Mouse (Mus musculus): ENCODE measurements around the gene Scn8a. TPM values are rescaled to one million over a fixed set of nuclear protein-coding genes. Genes with fewer than 3 reads are reported as not detected.

Gene Scn8a
- polyA plus RNA-seq, 1 experiment: 0.20 TPM

DNA sequence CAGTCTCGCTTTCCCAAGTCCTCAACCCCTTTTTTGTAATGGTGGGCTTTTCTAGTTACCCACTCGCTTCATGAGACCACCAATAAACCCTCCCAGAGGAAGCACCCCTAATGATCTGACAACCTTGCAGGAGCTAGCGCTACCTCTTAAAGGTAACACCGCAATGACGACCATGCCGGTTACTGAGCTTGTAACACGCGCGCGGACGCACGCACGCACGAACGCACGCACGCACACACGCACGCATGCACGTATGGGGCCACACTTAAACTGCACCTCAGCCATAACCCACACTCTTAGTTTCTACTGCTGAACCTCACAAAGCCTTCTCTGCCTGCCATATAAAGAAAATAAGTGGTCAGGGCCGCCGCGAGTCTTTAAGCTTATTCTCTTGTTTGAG lies 26.8 kb downstream of the Scn8a start:
- Histone ChIP-seq H3K27ac (ENCODE audit: control insufficient read depth, insufficient read depth, low read length) (no peak overlapping the region), H3K4me1 (replicated peaks; ENCODE audit: control insufficient read depth, insufficient read depth, low read length) (no peaks in the 10 kb centered on the region), H3K27me3 (ENCODE audit: control insufficient read depth, insufficient read depth, low read length) (peaks cover 3% of the 10 kb centered on the region; the same call in 1 of the 2 replicates), H3K4me3 (ENCODE audit: control insufficient read depth, insufficient read depth, low read length) (no peak overlapping the region), H3K36me3 (ENCODE audit: control insufficient read depth, insufficient read depth, low read length) (no peaks in the 10 kb centered on the region)
- TF ChIP-seq POLR2A (IDR thresholded peaks at IDR 0.05; ENCODE audit: control insufficient read depth, extremely low read depth, insufficient read depth, low read length, poor library complexity) (no peak), CTCF (IDR thresholded peaks at IDR 0.05; ENCODE audit: borderline replicate concordance, control insufficient read depth, extremely low read depth, insufficient read depth, low read length, poor library complexity) (no peak)
- no peak for DNase-seq
- 99% methylated on average over 23 of the region's 23 CpGs for WGBS

DNA sequence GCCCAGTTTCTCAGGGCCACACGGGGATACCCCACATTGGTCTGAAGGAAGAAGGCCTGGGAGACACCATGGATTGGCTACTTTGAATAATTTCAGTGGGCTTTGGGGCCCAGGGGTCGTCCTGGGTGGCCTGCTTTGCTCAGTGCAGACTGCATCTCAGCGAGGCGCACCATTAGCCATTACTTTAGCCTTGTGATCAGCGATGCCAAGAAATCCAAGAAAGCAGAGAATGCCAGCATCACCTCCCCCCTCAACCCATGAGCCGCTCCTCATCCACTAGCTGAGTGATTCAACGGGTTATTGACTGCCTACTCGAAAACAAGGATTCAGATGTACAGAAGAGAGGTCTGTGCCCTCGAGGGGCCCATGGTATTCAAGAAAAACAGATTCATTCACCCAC lies 34.2 kb downstream of the Scn8a start:
- peaks cover 7% of the 10 kb centered on the region for H3K4me1 ChIP-seq (replicated peaks; ENCODE audit: control insufficient read depth, insufficient read depth, low read length)
- H3K36me3 ChIP-seq (ENCODE audit: control insufficient read depth, insufficient read depth, low read length): no peaks in the 10 kb centered on the region
- no peak overlapping the region for H3K27ac ChIP-seq (ENCODE audit: control insufficient read depth, insufficient read depth, low read length)
- TF ChIP-seq POLR2A (IDR thresholded peaks at IDR 0.05; ENCODE audit: control insufficient read depth, extremely low read depth, insufficient read depth, low read length, poor library complexity): no peak
- no peak for TF ChIP-seq CTCF (IDR thresholded peaks at IDR 0.05; ENCODE audit: borderline replicate concordance, control insufficient read depth, extremely low read depth, insufficient read depth, low read length, poor library complexity)
- DNase-seq: no peak
- H3K4me3 ChIP-seq (ENCODE audit: control insufficient read depth, insufficient read depth, low read length): no peak overlapping the region
- H3K27me3 ChIP-seq (ENCODE audit: control insufficient read depth, insufficient read depth, low read length): no peaks in the 10 kb centered on the region; the same call in 1 of the 2 replicates
- 87% methylated on average over 9 of the region's 9 CpGs for WGBS

DNA sequence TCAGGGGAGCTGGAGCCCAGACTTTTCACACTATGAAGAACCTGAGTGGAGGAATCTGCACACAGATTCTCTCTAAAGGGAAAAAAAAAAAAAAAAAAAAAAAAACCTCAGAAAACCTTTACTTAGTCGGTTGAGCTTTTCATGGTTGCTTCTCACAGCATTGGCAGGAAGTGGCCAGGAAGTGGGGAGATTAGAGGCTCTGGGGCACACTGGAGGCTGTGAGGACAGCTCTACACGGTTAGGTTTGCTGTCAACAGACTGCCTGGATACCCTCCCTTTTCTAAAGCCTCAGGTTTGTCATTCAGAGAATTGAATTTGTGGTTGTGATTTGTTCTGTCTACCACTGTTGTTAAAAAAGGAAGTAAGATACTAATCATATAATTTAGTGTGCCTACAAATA lies 35.3 kb downstream of the Scn8a start:
- Histone ChIP-seq H3K36me3 (ENCODE audit: control insufficient read depth, insufficient read depth, low read length) (no peaks in the 10 kb centered on the region), H3K27me3 (ENCODE audit: control insufficient read depth, insufficient read depth, low read length) (no peaks in the 10 kb centered on the region; the same call in 1 of the 2 replicates), H3K4me3 (ENCODE audit: control insufficient read depth, insufficient read depth, low read length) (no peak overlapping the region), H3K4me1 (replicated peaks; ENCODE audit: control insufficient read depth, insufficient read depth, low read length) (peaks cover 7% of the 10 kb centered on the region), H3K27ac (ENCODE audit: control insufficient read depth, insufficient read depth, low read length) (no peak overlapping the region)
- peak; percentile 79 for DNase-seq
- no peak for TF ChIP-seq POLR2A (IDR thresholded peaks at IDR 0.05; ENCODE audit: control insufficient read depth, extremely low read depth, insufficient read depth, low read length, poor library complexity)
- TF ChIP-seq CTCF (IDR thresholded peaks at IDR 0.05; ENCODE audit: borderline replicate concordance, control insufficient read depth, extremely low read depth, insufficient read depth, low read length, poor library complexity): no peak
- 0% methylated on average over 2 of the region's 2 CpGs for WGBS

DNA sequence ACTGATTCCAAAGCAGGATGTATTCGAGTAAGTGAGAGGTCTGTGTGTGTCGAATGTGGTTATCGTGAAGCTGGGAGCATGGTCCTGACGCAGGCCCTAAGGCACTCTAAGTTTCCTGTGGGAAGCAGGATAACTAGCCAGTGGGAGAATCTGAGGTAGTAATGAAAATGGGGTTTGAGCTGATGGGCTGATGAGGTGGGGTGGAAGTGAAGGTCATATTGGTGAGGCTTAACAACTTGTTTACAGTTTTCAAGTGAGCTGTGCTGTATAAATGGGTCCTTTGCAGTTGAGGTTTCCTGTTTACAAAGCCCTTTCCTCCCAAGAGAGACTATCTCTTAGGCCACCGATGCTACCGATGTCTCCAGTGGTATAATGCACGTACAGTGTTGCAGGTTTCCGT lies 36.1 kb downstream of the Scn8a start:
- no peak overlapping the region for H3K27ac ChIP-seq (ENCODE audit: control insufficient read depth, insufficient read depth, low read length)
- no peak for DNase-seq
- TF ChIP-seq POLR2A (IDR thresholded peaks at IDR 0.05; ENCODE audit: control insufficient read depth, extremely low read depth, insufficient read depth, low read length, poor library complexity): no peak
- no peak for TF ChIP-seq CTCF (IDR thresholded peaks at IDR 0.05; ENCODE audit: borderline replicate concordance, control insufficient read depth, extremely low read depth, insufficient read depth, low read length, poor library complexity)
- WGBS: 17% methylated on average over 8 of the region's 8 CpGs
- no peaks in the 10 kb centered on the region for H3K36me3 ChIP-seq (ENCODE audit: control insufficient read depth, insufficient read depth, low read length)
- H3K4me3 ChIP-seq (ENCODE audit: control insufficient read depth, insufficient read depth, low read length): no peak overlapping the region
- H3K4me1 ChIP-seq (replicated peaks; ENCODE audit: control insufficient read depth, insufficient read depth, low read length): peaks cover 7% of the 10 kb centered on the region
- no peaks in the 10 kb centered on the region; the same call in 1 of the 2 replicates for H3K27me3 ChIP-seq (ENCODE audit: control insufficient read depth, insufficient read depth, low read length)

DNA sequence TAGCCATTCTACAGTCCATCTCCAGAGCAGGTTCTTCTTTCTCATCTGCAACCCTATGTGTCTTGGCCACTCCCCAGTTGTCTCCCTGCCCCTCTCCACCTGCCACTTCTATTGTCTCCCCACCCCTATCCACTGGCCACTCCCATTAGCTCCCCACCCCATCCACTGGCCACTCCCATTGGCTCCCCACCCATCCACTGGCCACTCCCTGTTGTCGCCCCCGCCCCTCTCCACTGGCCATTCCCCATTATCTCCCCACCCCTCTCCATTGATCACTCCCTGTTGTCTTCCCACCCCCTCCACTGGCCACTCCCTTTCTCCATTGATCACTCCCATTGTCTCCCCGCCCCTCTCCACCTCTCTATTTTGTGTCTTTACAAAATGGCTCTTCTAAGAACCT lies 39.2 kb downstream of the Scn8a start:
- H3K36me3 ChIP-seq (ENCODE audit: control insufficient read depth, insufficient read depth, low read length): no peaks in the 10 kb centered on the region
- H3K4me3 ChIP-seq (ENCODE audit: control insufficient read depth, insufficient read depth, low read length): no peak overlapping the region
- H3K4me1 ChIP-seq (replicated peaks; ENCODE audit: control insufficient read depth, insufficient read depth, low read length): peaks cover 7% of the 10 kb centered on the region
- H3K27ac ChIP-seq (ENCODE audit: control insufficient read depth, insufficient read depth, low read length): no peak overlapping the region
- TF ChIP-seq POLR2A (IDR thresholded peaks at IDR 0.05; ENCODE audit: control insufficient read depth, extremely low read depth, insufficient read depth, low read length, poor library complexity): no peak
- no peak for TF ChIP-seq CTCF (IDR thresholded peaks at IDR 0.05; ENCODE audit: borderline replicate concordance, control insufficient read depth, extremely low read depth, insufficient read depth, low read length, poor library complexity)
- DNase-seq: no peak
- peaks cover 2% of the 10 kb centered on the region; the same call in 1 of the 2 replicates for H3K27me3 ChIP-seq (ENCODE audit: control insufficient read depth, insufficient read depth, low read length)
- WGBS: 95% methylated on average over 3 of the region's 3 CpGs

DNA sequence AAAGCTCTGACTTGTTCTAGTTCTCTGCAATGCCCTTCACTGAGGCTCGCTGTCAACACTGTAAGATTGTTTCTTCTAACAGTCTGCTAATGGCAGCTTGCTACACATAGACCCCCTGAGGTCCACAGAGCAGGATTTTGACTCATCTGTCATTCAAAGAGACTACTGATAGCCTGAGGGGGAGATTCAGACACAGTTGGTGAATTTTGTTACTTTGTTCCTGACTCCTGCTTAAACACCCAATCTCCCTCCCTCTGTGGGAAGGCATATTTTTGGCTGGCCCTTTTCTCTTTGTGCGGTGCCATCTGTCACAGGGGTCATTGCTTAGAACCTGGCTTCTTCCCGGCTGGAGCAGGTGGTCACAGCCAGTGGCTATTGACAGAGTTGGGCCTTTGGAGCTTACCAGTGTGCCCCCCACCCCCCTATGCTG lies 40.1 kb downstream of the Scn8a start:
- TF ChIP-seq POLR2A (IDR thresholded peaks at IDR 0.05; ENCODE audit: control insufficient read depth, extremely low read depth, insufficient read depth, low read length, poor library complexity) (no peak), CTCF (IDR thresholded peaks at IDR 0.05; ENCODE audit: borderline replicate concordance, control insufficient read depth, extremely low read depth, insufficient read depth, low read length, poor library complexity) (no peak)
- Histone ChIP-seq H3K4me3 (ENCODE audit: control insufficient read depth, insufficient read depth, low read length) (no peak overlapping the region), H3K36me3 (ENCODE audit: control insufficient read depth, insufficient read depth, low read length) (no peaks in the 10 kb centered on the region), H3K4me1 (replicated peaks; ENCODE audit: control insufficient read depth, insufficient read depth, low read length) (peaks cover 6% of the 10 kb centered on the region), H3K27me3 (ENCODE audit: control insufficient read depth, insufficient read depth, low read length) (peaks cover 2% of the 10 kb centered on the region; the same call in 1 of the 2 replicates), H3K27ac (ENCODE audit: control insufficient read depth, insufficient read depth, low read length) (no peak overlapping the region)
- no peak for DNase-seq
- 79% methylated on average over 3 of the region's 3 CpGs for WGBS

DNA sequence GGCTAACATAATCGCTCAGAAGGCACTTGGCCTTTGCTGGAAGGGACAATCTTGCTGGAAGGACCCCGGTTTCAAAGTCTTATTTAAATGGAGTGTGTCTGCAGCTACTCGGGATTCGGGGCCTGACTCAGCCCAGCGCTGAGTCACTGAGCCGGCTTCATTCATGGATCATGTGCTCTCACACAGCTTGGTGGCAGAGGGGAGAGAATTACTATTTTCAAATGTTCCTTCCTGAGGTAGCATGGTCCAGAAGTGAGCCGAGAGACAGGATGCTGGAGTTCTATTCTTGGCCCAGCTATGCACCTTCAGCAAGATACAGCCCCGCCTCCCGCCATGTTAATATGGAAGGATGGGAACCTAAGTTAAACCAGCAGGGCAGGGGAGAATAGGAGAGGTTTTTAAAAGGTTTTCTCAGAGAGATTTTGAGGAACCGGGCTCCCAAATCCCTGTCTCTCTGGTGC lies 40.8 kb downstream of the Scn8a start:
- Histone ChIP-seq H3K4me3 (ENCODE audit: control insufficient read depth, insufficient read depth, low read length) (no peak overlapping the region), H3K36me3 (ENCODE audit: control insufficient read depth, insufficient read depth, low read length) (no peaks in the 10 kb centered on the region), H3K4me1 (replicated peaks; ENCODE audit: control insufficient read depth, insufficient read depth, low read length) (peaks cover 5% of the 10 kb centered on the region; the same call in 1 of the 2 replicates), H3K27me3 (ENCODE audit: control insufficient read depth, insufficient read depth, low read length) (peaks cover 2% of the 10 kb centered on the region; the same call in 1 of the 2 replicates), H3K27ac (ENCODE audit: control insufficient read depth, insufficient read depth, low read length) (no peak overlapping the region)
- WGBS: 63% methylated on average over 10 of the region's 10 CpGs
- no peak for TF ChIP-seq CTCF (IDR thresholded peaks at IDR 0.05; ENCODE audit: borderline replicate concordance, control insufficient read depth, extremely low read depth, insufficient read depth, low read length, poor library complexity)
- TF ChIP-seq POLR2A (IDR thresholded peaks at IDR 0.05; ENCODE audit: control insufficient read depth, extremely low read depth, insufficient read depth, low read length, poor library complexity): no peak
- DNase-seq: no peak
